In genomic region chr9:56263055-56263454, GRCm38 (mm10) we compare ENCODE assay signal across 28 mouse cellular contexts.
A peak's percentile ranks its signal among the peaks of the same experiment; 100 is the strongest.
DNase-seq lines count a peak whose midpoint lies in the region; ATAC-seq and TF ChIP-seq lines count a peak whose summit lies in the region.
"Had no signal": no experiment of that assay in that cellular context is flagged by ENCODE, and none has a peak within 500 bp of the region (broad histone marks: within the 10 kb centered on the region; RNA-seq: fewer than 3 reads in every experiment).

No protein-coding gene starts in this region.

- H3K9ac ChIP-seq in hindbrain, embryonic 16.5 days (ENCODE audit: low read depth, low read length) = no peak overlapping the region
- H3K9ac ChIP-seq: forebrain, embryonic 12.5 days; forebrain, postnatal 0 days; hindbrain, embryonic 12.5 days; limb, embryonic 15.5 days; midbrain, embryonic 15.5 days had no signal

- no peak for DNase-seq in layer of hippocampus, adult 2 months (ENCODE audit: low spot score in 2 of 2)
- no peak for DNase-seq in layer of hippocampus, adult 9-10 months (ENCODE audit: low spot score)
- DNase-seq in cerebellum, postnatal 4 days (ENCODE audit: low spot score in 2 of 2) = no peak
- DNase-seq: adrenal gland, postnatal 25 days; cerebellum, adult 11 months; cerebellum, adult 9-11 months; forebrain, postnatal 0 days; heart, postnatal 36 days; kidney, adult 8-10 months; kidney, postnatal 4 days; layer of hippocampus, adult 9-11 months; lung, adult 2 months; lung, postnatal 10 days; right cerebral cortex, postnatal 25 days; spleen, adult 18-20 months; thymus, postnatal 14 days had no signal

- no peak for TF ChIP-seq CTCF in layer of hippocampus, adult 2 months (conservative IDR thresholded peaks at IDR 0.05)
- no peak for TF ChIP-seq CTCF in bone marrow macrophage, adult 2 months (IDR thresholded peaks at IDR 0.05; ENCODE audit: low read depth, low read length)
- TF ChIP-seq CTCF in embryonic fibroblast, embryonic 13.5 days (IDR thresholded peaks at IDR 0.05; ENCODE audit: borderline replicate concordance, insufficient read depth, low read length) = no peak
- no peak for TF ChIP-seq CTCF in small intestine, adult 2 months (IDR thresholded peaks at IDR 0.05; ENCODE audit: extremely low read depth, insufficient read length, insufficient replicate concordance, low read depth, low read length)

- H3K27ac ChIP-seq in layer of hippocampus, adult 2 months = peak overlapping the region; percentile 41; the same call in 1 of the 2 replicates
- H3K27ac ChIP-seq in bone marrow macrophage, adult 2 months (ENCODE audit: insufficient read depth, low read depth, low read length) = peak overlapping the region; percentile 98
- peak overlapping the region; percentile 5; the same call in 1 of the 2 replicates for H3K27ac ChIP-seq in embryonic fibroblast, embryonic 13.5 days (ENCODE audit: insufficient read depth, low read length)
- H3K27ac ChIP-seq in small intestine, adult 2 months (ENCODE audit: insufficient read depth, low read depth, low read length) = peak overlapping the region; percentile 71
- no peak overlapping the region for H3K27ac ChIP-seq in hindbrain, embryonic 16.5 days (ENCODE audit: low read depth, low read length)
- H3K27ac ChIP-seq: forebrain, embryonic 12.5 days; hindbrain, embryonic 12.5 days; kidney, postnatal 0 days; limb, embryonic 10.5 days; limb, embryonic 15.5 days; midbrain, embryonic 10.5 days; midbrain, embryonic 15.5 days had no signal

- H3K4me3 ChIP-seq in layer of hippocampus, adult 2 months = no peak overlapping the region
- H3K4me3 ChIP-seq in bone marrow macrophage, adult 2 months (ENCODE audit: insufficient read depth, low read length) = no peak overlapping the region
- H3K4me3 ChIP-seq in embryonic fibroblast, embryonic 13.5 days (ENCODE audit: insufficient read depth, low read length) = no peak overlapping the region
- H3K4me3 ChIP-seq in small intestine, adult 2 months (ENCODE audit: low read depth, low read length) = no peak overlapping the region
- no peak overlapping the region for H3K4me3 ChIP-seq in hindbrain, embryonic 16.5 days (ENCODE audit: low read length)
- H3K4me3 ChIP-seq: forebrain, embryonic 12.5 days; hindbrain, embryonic 12.5 days; limb, embryonic 10.5 days; limb, embryonic 15.5 days; midbrain, embryonic 10.5 days; midbrain, embryonic 15.5 days had no signal

- WGBS in small intestine, adult 2 months = 20% methylated on average over 1 of the region's 1 CpGs
- 81% methylated on average over 1 of the region's 1 CpGs for WGBS in hindbrain, embryonic 16.5 days

- peaks cover 54% of the 10 kb centered on the region for H3K4me1 ChIP-seq in bone marrow macrophage, adult 2 months (ENCODE audit: control insufficient read depth, insufficient read depth, low read length)
- peaks cover 22% of the 10 kb centered on the region for H3K4me1 ChIP-seq in embryonic fibroblast, embryonic 13.5 days (ENCODE audit: control insufficient read depth, insufficient read depth, low read length)
- H3K4me1 ChIP-seq in small intestine, adult 2 months (ENCODE audit: control insufficient read depth, insufficient read depth, insufficient read length, low read length) = peaks cover 11% of the 10 kb centered on the region
- no peaks in the 10 kb centered on the region for H3K4me1 ChIP-seq in hindbrain, embryonic 16.5 days (ENCODE audit: control insufficient read depth, insufficient read depth, low read depth, low read length)
- H3K4me1 ChIP-seq: forebrain, embryonic 12.5 days; hindbrain, embryonic 12.5 days; limb, embryonic 15.5 days; midbrain, embryonic 10.5 days; midbrain, embryonic 15.5 days had no signal

- H3K9me3 ChIP-seq in hindbrain, embryonic 16.5 days (ENCODE audit: control insufficient read depth, low read length) = peaks cover 5% of the 10 kb centered on the region

- H3K4me2 ChIP-seq in hindbrain, embryonic 16.5 days (ENCODE audit: low read length) = no peak overlapping the region
- H3K4me2 ChIP-seq: forebrain, embryonic 12.5 days; hindbrain, embryonic 12.5 days; limb, embryonic 15.5 days; midbrain, embryonic 15.5 days had no signal

- TF ChIP-seq POLR2A in bone marrow macrophage, adult 2 months (IDR thresholded peaks at IDR 0.05; ENCODE audit: borderline replicate concordance, low read depth, low read length) = no peak
- no peak for TF ChIP-seq POLR2A in embryonic fibroblast, embryonic 13.5 days (IDR thresholded peaks at IDR 0.05; ENCODE audit: low read depth, low read length)
- no peak for TF ChIP-seq POLR2A in small intestine, adult 2 months (IDR thresholded peaks at IDR 0.05; ENCODE audit: low read depth, low read length)

- no peaks in the 10 kb centered on the region for H3K27me3 ChIP-seq in small intestine, adult 2 months (ENCODE audit: control insufficient read depth, insufficient read depth, low read length)
- no peaks in the 10 kb centered on the region for H3K27me3 ChIP-seq in hindbrain, embryonic 16.5 days (replicated peaks; ENCODE audit: control insufficient read depth, insufficient read depth, low read length)
- H3K27me3 ChIP-seq: forebrain, embryonic 12.5 days; hindbrain, embryonic 12.5 days; limb, embryonic 15.5 days; midbrain, embryonic 15.5 days had no signal

- H3K36me3 ChIP-seq in small intestine, adult 2 months (ENCODE audit: control insufficient read depth, insufficient read depth, low read length) = 0 out of 2 replicates have a peak, but pooled peaks cover 1% of the 10 kb centered on the region
- H3K36me3 ChIP-seq in hindbrain, embryonic 16.5 days (ENCODE audit: control insufficient read depth, insufficient read depth, low read length) = no peaks in the 10 kb centered on the region; the same call in 1 of the 2 replicates
- H3K36me3 ChIP-seq: hindbrain, embryonic 12.5 days had no signal

- ATAC-seq in hindbrain, embryonic 16.5 days = no peak
- ATAC-seq: forebrain, postnatal 0 days; inflammation-experienced regulatory T-cells, adult 6 months; midbrain, embryonic 15.5 days had no signal
